Mouse (Mus musculus): Measurements from ENCODE around the gene Mrpl49.
A peak's percentile ranks its signal among the peaks of the same experiment; 100 is the strongest.

Gene Mrpl49

GRCm38 (mm10) chr19:6057313-6058096 lies at the start of gene Mrpl49, which contains the start of gene Fau:
Mrpl49 (minus strand) TSS chr19:6057785.
Fau (plus strand) TSS chr19:6057844.
- DNase-seq (ENCODE audit: low read depth in 2 of 2, low spot score in 2 of 2), result peak; percentile 98 to 99

GRCm38 (mm10) chr19:6105586-6105985 lies 48.0 kb upstream of the Mrpl49 start, which contains the start of gene Naaladl1:
Naaladl1 (plus strand) TSS chr19:6105782.
- no peak for DNase-seq (ENCODE audit: low read depth in 2 of 2, low spot score in 2 of 2)

- DNase-seq (ENCODE audit: low read depth in 2 of 2, low spot score in 2 of 2), result no peak
Observed at GRCm38 (mm10) chr19:6104476-6104875, 46.9 kb upstream of the Mrpl49 start.

- no peak for DNase-seq (ENCODE audit: low read depth in 2 of 2, low spot score in 2 of 2)
Observed at GRCm38 (mm10) chr19:6102169-6102853, 44.7 kb upstream of the Mrpl49 start.

GRCm38 (mm10) chr19:6101186-6101585 lies 43.6 kb upstream of the Mrpl49 start:
- no peak for DNase-seq (ENCODE audit: low read depth in 2 of 2, low spot score in 2 of 2)

GRCm38 (mm10) chr19:6097847-6098246 lies 40.3 kb upstream of the Mrpl49 start:
- no peak for DNase-seq (ENCODE audit: low read depth in 2 of 2, low spot score in 2 of 2)

- DNase-seq (ENCODE audit: low read depth in 2 of 2, low spot score in 2 of 2), result no peak
Observed at GRCm38 (mm10) chr19:6094119-6094518, 36.5 kb upstream of the Mrpl49 start, which contains the start of gene AC131692.1. AC131692.1 (plus strand) TSS chr19:6094419.

- DNase-seq (ENCODE audit: low read depth in 2 of 2, low spot score in 2 of 2), result no peak
Observed at GRCm38 (mm10) chr19:6088841-6089240, 31.3 kb upstream of the Mrpl49 start.

GRCm38 (mm10) chr19:6085417-6085879 lies 27.9 kb upstream of the Mrpl49 start:
- peak in 1 of 2 experiments; percentile 40 for DNase-seq (ENCODE audit: low read depth in 2 of 2, low spot score in 2 of 2)

- peak; percentile 94 to 95 for DNase-seq (ENCODE audit: low read depth in 2 of 2, low spot score in 2 of 2)
Observed at GRCm38 (mm10) chr19:6084478-6085248, 27.1 kb upstream of the Mrpl49 start, which contains the start of the genes Zfpl1 and Cdca5. Zfpl1 (minus strand) TSS chr19:6084956. Cdca5 (plus strand) TSS chr19:6084983.

- DNase-seq (ENCODE audit: low read depth in 2 of 2, low spot score in 2 of 2), result no peak
Observed at GRCm38 (mm10) chr19:6082156-6082555, 24.6 kb upstream of the Mrpl49 start, which contains the start of gene Gm28374. Gm28374 (minus strand) TSS chr19:6082256.

GRCm38 (mm10) chr19:6079983-6080480 lies 22.4 kb upstream of the Mrpl49 start, which contains the start of gene Tmem262:
Tmem262 (plus strand) TSS chr19:6080033.
- no peak for DNase-seq (ENCODE audit: low read depth in 2 of 2, low spot score in 2 of 2)

GRCm38 (mm10) chr19:6076564-6077393 lies 19.2 kb upstream of the Mrpl49 start, which contains the start of gene Vps51:
Vps51 (minus strand) TSS chr19:6077231.
- peak; percentile 78 to 85 for DNase-seq (ENCODE audit: low read depth in 2 of 2, low spot score in 2 of 2)

GRCm38 (mm10) chr19:6073889-6074288 lies 16.3 kb upstream of the Mrpl49 start:
- no peak for DNase-seq (ENCODE audit: low read depth in 2 of 2, low spot score in 2 of 2)

GRCm38 (mm10) chr19:6071261-6071660 lies 13.7 kb upstream of the Mrpl49 start:
- no peak for DNase-seq (ENCODE audit: low read depth in 2 of 2, low spot score in 2 of 2)

GRCm38 (mm10) chr19:6070571-6071250 lies 13.1 kb upstream of the Mrpl49 start:
- DNase-seq (ENCODE audit: low read depth in 2 of 2, low spot score in 2 of 2), result no peak

- no peak for DNase-seq (ENCODE audit: low read depth in 2 of 2, low spot score in 2 of 2)
Observed at GRCm38 (mm10) chr19:6069851-6070250, 12.3 kb upstream of the Mrpl49 start.

GRCm38 (mm10) chr19:6068951-6069350 lies 11.4 kb upstream of the Mrpl49 start:
- peak in 1 of 2 experiments; percentile 19 for DNase-seq (ENCODE audit: low read depth in 2 of 2, low spot score in 2 of 2)

Measured in CD8-positive naive resting alpha-beta T cell, adult 2 months (primary cell).